Mouse (Mus musculus) brown adipose tissue, adult 24 weeks (tissue): ENCODE results near the gene Lrrc8b. TPM values are rescaled to one million over a fixed set of nuclear protein-coding genes. Genes with fewer than 3 reads are reported as not detected.

Source experiments
- H3K27ac ChIP-seq: fragments of 200-500 bp; replicated peaks from 2 replicates; pipeline ENCODE4 v1.5.1; 2012; ENCODE audit warnings: low read depth, mild to moderate bottlenecking, low read length
- H3K4me1 ChIP-seq: fragments of 200-500 bp; 2 replicates; pipeline ENCODE4 v1.6.1; 2012; ENCODE audit warnings: low read length, mixed read lengths; ENCODE audit not compliant: control insufficient read depth, insufficient read depth, insufficient read length
- H3K4me3 ChIP-seq: fragments of 200-500 bp; 2 replicates; pipeline ENCODE4 v1.5.1; 2012; ENCODE audit warnings: low read depth, mild to moderate bottlenecking, low read length, moderate library complexity; ENCODE audit not compliant: insufficient read depth
- polyA plus RNA-seq: library from polyadenylated mRNA; stranded (reverse); fragments of >200 nt; gene quantifications from 2 replicates; pipeline ENCODE4 v1.2.4, GENCODE M21; 2012; ENCODE audit not compliant: missing spikeins, insufficient read depth, insufficient read length

Lrrc8b gene
- polyA plus RNA-seq, 1 experiment = 3.7 TPM

- no peak overlapping the region for H3K27ac ChIP-seq
- no peak overlapping the region for H3K4me3 ChIP-seq
- H3K4me1 ChIP-seq = no peaks in the 10 kb centered on the region
Measured at GRCm38 (mm10) chr5:105484891-105485290, 69.3 kb downstream of the Lrrc8b start.

- H3K27ac ChIP-seq = no peak overlapping the region
- no peak overlapping the region for H3K4me3 ChIP-seq
- H3K4me1 ChIP-seq = no peaks in the 10 kb centered on the region
Measured at GRCm38 (mm10) chr5:105490211-105490610, 74.6 kb downstream of the Lrrc8b start.

- Histone ChIP-seq H3K4me1 (no peaks in the 10 kb centered on the region), H3K4me3 (no peak overlapping the region), H3K27ac (no peak overlapping the region)
Measured at GRCm38 (mm10) chr5:105491389-105491788, 75.8 kb downstream of the Lrrc8b start.

- H3K4me1 ChIP-seq = no peaks in the 10 kb centered on the region
- H3K27ac ChIP-seq = no peak overlapping the region
- H3K4me3 ChIP-seq = no peak overlapping the region
Measured at GRCm38 (mm10) chr5:105492367-105493246, 77.0 kb downstream of the Lrrc8b start.

GRCm38 (mm10) chr5:105493377-105493776 is 77.8 kb downstream of the Lrrc8b start:
- Histone ChIP-seq H3K4me3 (no peak overlapping the region), H3K4me1 (no peaks in the 10 kb centered on the region), H3K27ac (no peak overlapping the region)

- Histone ChIP-seq H3K4me1 (no peaks in the 10 kb centered on the region), H3K27ac (no peak overlapping the region), H3K4me3 (no peak overlapping the region)
Measured at GRCm38 (mm10) chr5:105494246-105494917, 78.8 kb downstream of the Lrrc8b start.

GRCm38 (mm10) chr5:105494918-105495901 is 79.6 kb downstream of the Lrrc8b start:
- Histone ChIP-seq H3K4me3 (peak overlapping the region; percentile 21), H3K27ac (no peak overlapping the region), H3K4me1 (no peaks in the 10 kb centered on the region)

GRCm38 (mm10) chr5:105496133-105496532 is 80.6 kb downstream of the Lrrc8b start:
- H3K4me1 ChIP-seq = no peaks in the 10 kb centered on the region
- no peak overlapping the region for H3K4me3 ChIP-seq
- H3K27ac ChIP-seq = no peak overlapping the region

GRCm38 (mm10) chr5:105496586-105496985 is 81.0 kb downstream of the Lrrc8b start:
- Histone ChIP-seq H3K4me1 (no peaks in the 10 kb centered on the region), H3K27ac (no peak overlapping the region)

GRCm38 (mm10) chr5:105498429-105499000 is 82.9 kb downstream of the Lrrc8b start:
- Histone ChIP-seq H3K4me1 (no peaks in the 10 kb centered on the region), H3K27ac (no peak overlapping the region), H3K4me3 (no peak overlapping the region)

More at GRCm38 (mm10) chr5:105496586-105496985, 81.0 kb downstream of the Lrrc8b start:
- no peak overlapping the region for H3K4me3 ChIP-seq

GRCm38 (mm10) chr5:105499396-105499795 is 83.8 kb downstream of the Lrrc8b start:
- Histone ChIP-seq H3K4me3 (no peak overlapping the region), H3K27ac (no peak overlapping the region), H3K4me1 (no peaks in the 10 kb centered on the region)

GRCm38 (mm10) chr5:105500132-105501121 is 84.9 kb downstream of the Lrrc8b start:
- Histone ChIP-seq H3K4me1 (no peaks in the 10 kb centered on the region), H3K4me3 (no peak overlapping the region), H3K27ac (no peak overlapping the region)

GRCm38 (mm10) chr5:105501136-105501535 is 85.6 kb downstream of the Lrrc8b start:
- no peaks in the 10 kb centered on the region for H3K4me1 ChIP-seq
- H3K4me3 ChIP-seq = no peak overlapping the region
- H3K27ac ChIP-seq = no peak overlapping the region

- no peak overlapping the region for H3K27ac ChIP-seq
- H3K4me1 ChIP-seq = no peaks in the 10 kb centered on the region
- no peak overlapping the region for H3K4me3 ChIP-seq
Measured at GRCm38 (mm10) chr5:105508813-105509212, 93.2 kb downstream of the Lrrc8b start.
